Mouse (Mus musculus) testis, adult 2 months (tissue): ENCODE measurements around the gene Carnmt1. TPM values are rescaled to one million over a fixed set of nuclear protein-coding genes. Genes with fewer than 3 reads are reported as not detected.

Experiments
- H3K27ac ChIP-seq: fragments of 200-500 bp; 2 replicates; pipeline ENCODE4 v1.5.1; 2012; ENCODE audit warnings: low read depth, low read length; ENCODE audit not compliant: control insufficient read depth, insufficient read depth
- H3K27me3 ChIP-seq: fragments of 200-500 bp; 2 replicates; pipeline ENCODE4 v1.6.1; 2012; ENCODE audit warnings: mild to moderate bottlenecking, low read length, moderate library complexity; ENCODE audit not compliant: control insufficient read depth, insufficient read depth
- H3K36me3 ChIP-seq: fragments of 200-500 bp; 2 replicates; pipeline ENCODE4 v1.6.1; 2012; ENCODE audit warnings: mild to moderate bottlenecking, low read length; ENCODE audit not compliant: control insufficient read depth, insufficient read depth
- H3K4me1 ChIP-seq: fragments of 200-500 bp; 2 replicates; pipeline ENCODE4 v1.6.1; 2012; ENCODE audit warnings: low read length; ENCODE audit not compliant: control insufficient read depth, insufficient read depth
- H3K4me3 ChIP-seq: fragments of 200-500 bp; 2 replicates; pipeline ENCODE4 v1.5.1; 2012; ENCODE audit warnings: low read depth, mild to moderate bottlenecking, low read length, moderate library complexity, mixed read lengths; ENCODE audit not compliant: control insufficient read depth
- CTCF ChIP-seq: fragments of 200-500 bp; IDR thresholded peaks from 2 replicates; pipeline ENCODE4 v1.5.1; 2012; ENCODE audit warnings: low read depth, mild to moderate bottlenecking, inconsistent platforms, low read length, moderate library complexity; ENCODE audit not compliant: control insufficient read depth, insufficient read depth, insufficient replicate concordance
- POLR2A ChIP-seq: fragments of 200-500 bp; IDR thresholded peaks from 2 replicates; pipeline ENCODE4 v1.6.1; 2012; ENCODE audit warnings: low read depth, mild to moderate bottlenecking, inconsistent platforms, low read length, moderate library complexity; ENCODE audit not compliant: control insufficient read depth
- polyA plus RNA-seq: library from polyadenylated mRNA; depleted of rRNA; stranded (reverse); fragments of >200 nt; gene quantifications from 2 replicates; pipeline ENCODE4 v1.2.3, GENCODE M21; 2012; rRNA removed

Carnmt1 gene
- 10.1 and 11.6 TPM in 2 replicates for polyA plus RNA-seq

GRCm38 (mm10) chr19:18670608-18671007, at the start of gene Carnmt1:
Gene Carnmt1 (plus strand): TSS chr19:18670764.
- no peaks in the 10 kb centered on the region for H3K36me3 ChIP-seq
- H3K27me3 ChIP-seq, result no peaks in the 10 kb centered on the region
- TF ChIP-seq CTCF (no peak), POLR2A (peak; percentile 66)

GRCm38 (mm10) chr19:18623894-18624293, 46.7 kb upstream of the Carnmt1 start:
- Histone ChIP-seq H3K4me3 (no peak overlapping the region), H3K27ac (no peak overlapping the region), H3K27me3 (no peaks in the 10 kb centered on the region), H3K4me1 (no peaks in the 10 kb centered on the region), H3K36me3 (no peaks in the 10 kb centered on the region)
- TF ChIP-seq CTCF (no peak), POLR2A (no peak)

More at GRCm38 (mm10) chr19:18670608-18671007, at the start of gene Carnmt1:
- Histone ChIP-seq H3K27ac (peak within 1 kb of the TSS; percentile 12), H3K4me3 (peak within 1 kb of the TSS; percentile 56), H3K4me1 (peaks cover 7% of the 10 kb centered on the region)

GRCm38 (mm10) chr19:18629589-18629988, 41.0 kb upstream of the Carnmt1 start:
- TF ChIP-seq POLR2A (no peak), CTCF (no peak)
- no peaks in the 10 kb centered on the region for H3K36me3 ChIP-seq
- no peak overlapping the region for H3K27ac ChIP-seq
- no peaks in the 10 kb centered on the region for H3K27me3 ChIP-seq
- peaks cover 8% of the 10 kb centered on the region for H3K4me1 ChIP-seq
- no peak overlapping the region for H3K4me3 ChIP-seq

DNA sequence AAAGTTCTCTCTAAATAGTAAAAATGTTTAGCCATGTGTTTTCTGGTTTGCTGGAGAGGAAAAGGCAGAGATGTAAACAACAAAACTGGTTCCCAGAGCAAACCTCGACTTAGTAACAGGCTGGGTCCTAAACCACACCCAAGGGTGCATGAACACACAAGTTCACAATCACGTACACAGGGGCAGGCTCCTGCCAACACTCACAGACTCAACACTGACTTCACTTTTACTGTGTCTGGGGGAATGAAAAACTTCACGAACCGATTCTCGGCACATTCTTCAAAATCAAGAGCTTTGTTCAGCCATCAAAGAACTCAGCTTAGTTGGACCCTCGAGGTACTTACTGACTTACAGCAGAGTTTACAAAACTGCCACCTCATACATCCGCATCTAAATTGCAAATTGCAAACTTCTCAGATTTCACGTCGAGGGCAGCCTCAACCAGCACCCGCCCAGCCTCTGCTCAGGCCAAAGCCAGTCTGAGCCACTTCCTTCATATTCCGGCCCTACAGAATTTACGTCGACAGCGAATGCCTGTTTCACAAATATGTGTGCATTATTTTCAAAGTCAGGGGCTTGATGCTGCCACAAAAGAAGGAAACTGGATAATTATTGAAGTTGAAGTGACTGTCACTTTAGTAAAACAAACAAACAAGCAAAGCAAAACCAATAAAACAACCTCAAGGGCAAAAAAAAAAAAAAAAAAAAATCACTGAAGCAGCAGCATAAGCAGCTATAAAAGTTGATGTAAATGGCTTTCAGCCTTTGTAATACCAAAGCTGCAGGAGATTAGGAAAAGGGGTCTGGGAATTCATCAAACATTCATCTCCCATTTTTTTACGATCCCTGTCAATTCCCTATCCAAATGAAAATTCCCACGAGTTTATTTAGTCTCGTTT, 40.1 kb upstream of the Carnmt1 start:
- H3K27me3 ChIP-seq, result no peaks in the 10 kb centered on the region
- TF ChIP-seq POLR2A (no peak), CTCF (no peak)
- no peaks in the 10 kb centered on the region for H3K36me3 ChIP-seq
- no peak overlapping the region; the same call in 1 of the 2 replicates for H3K27ac ChIP-seq
- peaks cover 8% of the 10 kb centered on the region for H3K4me1 ChIP-seq
- peak overlapping the region; percentile 97 for H3K4me3 ChIP-seq

DNA sequence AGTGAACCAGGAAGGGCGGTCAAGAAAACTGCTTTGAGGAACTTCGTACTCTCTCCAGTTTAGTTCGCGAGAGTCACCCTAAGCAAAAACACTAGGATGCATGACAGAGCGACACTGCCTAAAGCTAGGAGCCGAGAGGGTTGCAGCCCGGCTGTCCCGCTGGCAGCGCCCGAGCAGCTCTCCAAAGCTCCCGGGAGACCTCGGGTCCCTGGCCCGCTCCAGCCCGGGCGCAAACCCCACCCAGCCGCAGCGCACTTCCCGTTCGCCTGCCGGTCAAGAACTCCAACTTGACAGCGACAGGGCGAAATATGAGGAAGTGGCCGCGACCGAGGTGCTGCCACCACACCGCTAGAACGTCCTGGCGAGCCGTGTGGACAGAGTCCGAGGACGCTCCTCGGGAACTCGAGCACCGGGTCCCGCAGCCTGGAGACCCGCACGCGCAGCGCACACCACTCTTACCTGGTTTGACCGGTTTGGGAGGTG, 39.4 kb upstream of the Carnmt1 start:
- H3K27me3 ChIP-seq, result no peaks in the 10 kb centered on the region
- H3K36me3 ChIP-seq, result no peaks in the 10 kb centered on the region
- H3K4me1 ChIP-seq, result peaks cover 8% of the 10 kb centered on the region
- H3K27ac ChIP-seq, result peak overlapping the region; percentile 77
- H3K4me3 ChIP-seq, result peak overlapping the region; percentile 97
- TF ChIP-seq POLR2A (no peak), CTCF (no peak)

DNA sequence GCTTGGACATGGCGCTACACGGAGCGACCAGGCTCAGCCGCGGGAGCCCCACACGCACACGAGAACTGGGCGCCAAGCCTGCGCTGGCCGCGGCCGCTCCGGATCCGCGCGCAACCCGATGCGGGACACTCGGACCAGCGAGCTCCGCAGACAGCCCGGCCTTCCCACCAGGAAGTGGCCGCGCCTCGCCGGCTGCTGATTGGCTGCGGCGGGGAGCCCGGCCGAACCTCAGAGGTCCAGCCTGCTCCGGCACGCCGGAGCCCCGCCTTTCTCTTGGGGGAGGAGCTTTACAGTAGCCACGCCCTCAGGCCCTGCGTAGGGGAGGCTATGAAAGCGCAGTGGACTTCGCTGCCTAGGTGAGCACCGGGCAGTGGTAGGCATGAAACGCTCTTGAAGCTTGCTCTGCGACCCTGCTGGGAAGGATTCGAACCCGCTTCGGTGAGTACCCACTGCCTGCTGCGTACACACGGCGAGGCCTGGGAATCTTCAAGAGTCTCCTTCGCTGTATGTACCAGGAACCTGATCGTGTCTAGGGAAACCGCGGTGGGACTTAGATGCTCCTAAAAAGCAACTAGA, 38.8 kb upstream of the Carnmt1 start, which contains the start of the genes Ostf1 and Nmrk1:
TSS of gene Ostf1 (minus strand) at position 180 of the 576 bp plus-strand sequence.
TSS of gene Nmrk1 (plus strand) at position 307 of the 576 bp plus-strand sequence.
- H3K27ac ChIP-seq, result peak within 1 kb of the TSS; percentile 77

More for the DNA sequence above, 38.8 kb upstream of the Carnmt1 start, which contains the start of the genes Ostf1 and Nmrk1:
- Histone ChIP-seq H3K27me3 (no peaks in the 10 kb centered on the region), H3K4me3 (peak within 1 kb of the TSS; percentile 97), H3K4me1 (peaks cover 8% of the 10 kb centered on the region), H3K36me3 (no peaks in the 10 kb centered on the region)
- no peak for TF ChIP-seq CTCF
- TF ChIP-seq POLR2A, result peak; percentile 64
